Mouse (Mus musculus): ENCODE data around the gene Rimbp3. TPM values are rescaled to one million over a fixed set of nuclear protein-coding genes. Genes with fewer than 3 reads are reported as not detected.

The Rimbp3 gene
- polyA plus RNA-seq, 1 experiment from 2014 or later = 3.3 TPM

DNA sequence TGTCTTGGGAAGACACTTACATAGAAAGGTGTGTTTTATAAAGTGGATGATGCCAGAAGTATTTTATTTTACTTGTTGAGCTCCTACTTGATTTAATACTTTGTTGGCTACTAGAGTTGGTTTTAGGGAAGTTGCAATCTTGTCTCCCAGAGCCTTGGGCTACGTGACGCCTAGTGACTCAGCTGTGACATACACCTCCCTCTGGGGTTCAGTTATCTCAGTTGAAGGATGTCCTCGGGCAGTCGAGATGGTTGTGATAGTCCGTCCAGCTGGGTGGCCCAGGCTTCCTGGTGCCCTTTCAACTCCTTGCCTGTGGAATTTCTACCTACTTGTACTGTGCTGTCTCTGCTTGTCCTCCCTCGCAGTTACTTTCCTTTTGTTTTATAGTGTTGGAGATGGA is 40.7 kb downstream of the Rimbp3 start:
- Histone ChIP-seq H3K36me3 (replicated peaks) (no peaks in the 10 kb centered on the region), H3K9ac (no peak overlapping the region), H3K27me3 (replicated peaks) (no peaks in the 10 kb centered on the region), H3K4me2 (no peak overlapping the region), H3K4me3 (no peak overlapping the region), H3K4me1 (peaks cover 25% of the 10 kb centered on the region), H3K27ac (no peak overlapping the region), H3K9me3 (no peaks in the 10 kb centered on the region)
- ATAC-seq (replicated peaks) = no peak
- 83% methylated on average over 6 of the region's 6 CpGs for WGBS

DNA sequence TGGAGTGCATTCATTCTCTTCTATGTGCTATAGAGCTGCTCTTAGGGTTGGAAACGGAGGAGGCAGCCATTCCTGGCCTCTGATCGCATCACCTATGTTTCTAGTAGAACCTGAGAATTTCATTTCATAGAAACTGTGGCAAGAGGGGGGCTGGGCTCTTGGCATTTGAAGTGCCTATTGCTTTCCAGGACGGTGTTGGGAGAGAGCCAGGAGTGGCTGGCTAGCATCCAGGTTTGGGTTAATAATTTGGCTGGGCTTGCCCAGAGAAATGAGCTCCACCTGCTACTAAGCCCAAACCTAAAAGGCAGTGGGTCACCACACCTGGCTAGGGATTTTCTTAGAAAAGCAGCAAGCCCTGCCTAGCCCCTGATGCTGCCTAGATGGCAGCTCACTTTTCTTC is 43.1 kb downstream of the Rimbp3 start:
- H3K27ac ChIP-seq = no peak overlapping the region
- H3K36me3 ChIP-seq (replicated peaks) = no peaks in the 10 kb centered on the region
- H3K4me2 ChIP-seq = no peak overlapping the region
- no peaks in the 10 kb centered on the region for H3K27me3 ChIP-seq (replicated peaks)
- no peaks in the 10 kb centered on the region for H3K9me3 ChIP-seq
- 62% methylated on average over 3 of the region's 3 CpGs for WGBS
- no peak overlapping the region for H3K4me3 ChIP-seq
- H3K9ac ChIP-seq = no peak overlapping the region
- ATAC-seq (replicated peaks) = no peak
- H3K4me1 ChIP-seq = peaks cover 26% of the 10 kb centered on the region

DNA sequence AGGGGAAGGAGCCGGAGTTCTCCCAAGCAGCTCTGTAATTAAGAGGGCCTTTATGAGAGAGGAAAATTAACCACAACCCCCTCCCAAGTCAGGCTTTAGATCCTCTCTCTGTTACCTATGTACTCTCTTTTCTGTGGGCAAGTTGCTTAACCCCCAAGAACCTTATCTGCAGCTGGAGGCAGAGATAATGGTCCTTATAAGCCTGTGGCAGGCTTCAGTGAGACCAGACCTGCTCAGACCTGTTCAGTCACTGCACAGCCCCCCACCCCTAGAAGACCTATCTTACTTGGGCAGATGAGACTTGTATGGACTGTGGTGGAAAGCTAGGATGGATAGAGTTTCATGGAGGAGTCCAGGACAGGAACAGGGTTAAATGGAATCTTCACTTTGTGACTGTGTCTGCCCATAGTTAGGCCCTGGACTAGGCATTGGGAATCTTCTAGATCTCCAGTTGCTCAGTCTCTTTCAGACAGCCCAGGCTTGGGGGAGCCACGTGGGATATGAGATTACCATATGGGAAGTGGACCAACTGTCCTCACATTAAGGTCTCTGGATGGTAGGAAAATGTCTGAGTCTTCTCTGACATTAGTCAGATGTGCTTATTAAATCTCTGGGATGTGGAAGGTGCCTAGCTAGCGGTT is 43.8 kb downstream of the Rimbp3 start:
- Histone ChIP-seq H3K36me3 (replicated peaks) (0 out of 2 replicates have a peak, but pooled peaks cover 4% of the 10 kb centered on the region), H3K9me3 (no peaks in the 10 kb centered on the region), H3K4me1 (peaks cover 26% of the 10 kb centered on the region), H3K27ac (no peak overlapping the region), H3K4me2 (no peak overlapping the region), H3K4me3 (no peak overlapping the region), H3K9ac (no peak overlapping the region), H3K27me3 (replicated peaks) (no peaks in the 10 kb centered on the region)
- ATAC-seq (replicated peaks) = 0 out of 2 replicates have a peak, but pooled peaks have one; percentile 32
- WGBS = 80% methylated on average over 3 of the region's 3 CpGs

DNA sequence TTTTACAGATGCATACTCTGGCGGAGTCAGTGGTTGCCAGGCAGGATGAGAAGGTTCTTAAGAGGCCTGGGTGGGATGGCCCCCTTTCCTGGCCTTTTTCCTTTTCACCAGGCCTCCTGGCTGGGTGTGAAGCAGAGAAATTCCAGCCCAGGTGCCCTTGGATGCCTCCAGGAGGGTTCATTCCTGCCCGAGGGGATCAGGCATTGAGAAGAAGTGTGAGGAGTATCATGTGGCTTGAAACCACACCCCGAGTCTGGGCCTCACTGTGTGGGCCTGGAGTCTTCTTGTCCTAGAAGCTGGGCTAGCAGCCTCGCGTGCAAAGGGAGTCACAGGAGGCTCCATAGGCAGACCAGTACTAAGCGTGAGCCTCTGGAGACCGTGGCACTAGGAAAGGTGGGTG is 44.4 kb downstream of the Rimbp3 start:
- Histone ChIP-seq H3K4me1 (peaks cover 26% of the 10 kb centered on the region), H3K27me3 (replicated peaks) (no peaks in the 10 kb centered on the region), H3K9ac (no peak overlapping the region), H3K4me2 (no peak overlapping the region), H3K27ac (no peak overlapping the region), H3K4me3 (no peak overlapping the region), H3K36me3 (replicated peaks) (0 out of 2 replicates have a peak, but pooled peaks cover 10% of the 10 kb centered on the region), H3K9me3 (no peaks in the 10 kb centered on the region)
- WGBS = 69% methylated on average over 7 of the region's 7 CpGs
- ATAC-seq (replicated peaks) = no peak

DNA sequence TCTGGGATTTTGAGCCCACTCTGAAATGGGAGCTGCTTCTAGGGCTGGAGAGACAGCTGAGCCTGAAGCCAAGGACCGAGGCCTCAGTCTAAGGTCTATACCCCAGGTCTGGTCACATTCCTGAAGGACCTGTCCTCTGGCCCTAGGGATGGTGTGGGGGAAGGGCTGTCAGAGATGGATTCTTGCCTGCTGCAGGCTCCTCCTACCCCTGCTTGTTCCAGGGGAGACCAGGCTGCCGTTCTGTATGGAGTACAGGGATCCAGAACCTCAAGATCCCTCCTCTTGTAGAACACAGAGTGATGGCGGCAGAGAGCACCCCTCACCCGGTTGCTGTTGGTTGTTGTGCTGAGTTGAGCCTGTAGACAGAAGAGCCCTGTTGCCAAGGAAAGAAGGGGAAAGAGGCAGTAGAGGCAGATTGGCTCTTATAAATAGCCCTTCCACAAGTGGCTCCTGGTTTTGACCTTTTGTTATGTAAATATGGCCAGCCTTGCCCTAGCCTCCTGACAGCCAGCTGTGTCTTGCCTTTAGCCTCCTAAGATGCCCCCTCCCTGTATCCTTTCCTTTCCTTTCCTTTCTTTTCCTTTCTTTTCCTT is 45.7 kb downstream of the Rimbp3 start:
- Histone ChIP-seq H3K4me2 (no peak overlapping the region), H3K4me3 (no peak overlapping the region), H3K27me3 (replicated peaks) (no peaks in the 10 kb centered on the region), H3K4me1 (peaks cover 26% of the 10 kb centered on the region), H3K9ac (no peak overlapping the region), H3K36me3 (replicated peaks) (peaks cover 23% of the 10 kb centered on the region), H3K27ac (no peak overlapping the region), H3K9me3 (no peaks in the 10 kb centered on the region)
- 20% methylated on average over 4 of the region's 4 CpGs for WGBS
- ATAC-seq (replicated peaks) = no peak

DNA sequence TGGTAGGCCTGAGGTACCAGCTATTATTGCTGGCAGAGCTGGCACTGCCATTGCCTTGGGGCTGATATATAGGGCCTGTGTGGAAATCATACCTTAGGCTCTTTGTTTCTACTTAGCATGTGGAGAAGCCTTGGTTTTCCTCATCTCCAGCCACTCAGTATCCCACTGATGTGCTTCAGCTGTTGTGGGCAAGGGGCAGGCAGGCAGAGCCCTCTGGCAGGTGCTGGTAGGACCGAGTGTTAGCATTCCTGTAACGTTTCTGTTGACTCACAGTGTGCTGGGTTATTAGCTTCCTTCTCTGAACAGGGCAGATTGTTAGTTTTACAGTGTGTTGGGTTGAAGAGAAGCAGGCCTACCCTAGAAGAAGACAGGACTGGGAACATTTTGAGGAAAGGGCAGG is 46.9 kb downstream of the Rimbp3 start:
- Histone ChIP-seq H3K27ac (no peak overlapping the region), H3K4me3 (no peak overlapping the region), H3K9me3 (no peaks in the 10 kb centered on the region), H3K9ac (no peak overlapping the region), H3K27me3 (replicated peaks) (no peaks in the 10 kb centered on the region), H3K36me3 (replicated peaks) (peaks cover 28% of the 10 kb centered on the region), H3K4me2 (no peak overlapping the region), H3K4me1 (peaks cover 26% of the 10 kb centered on the region)
- no peak for ATAC-seq (replicated peaks)
- WGBS = 91% methylated on average over 2 of the region's 2 CpGs

DNA sequence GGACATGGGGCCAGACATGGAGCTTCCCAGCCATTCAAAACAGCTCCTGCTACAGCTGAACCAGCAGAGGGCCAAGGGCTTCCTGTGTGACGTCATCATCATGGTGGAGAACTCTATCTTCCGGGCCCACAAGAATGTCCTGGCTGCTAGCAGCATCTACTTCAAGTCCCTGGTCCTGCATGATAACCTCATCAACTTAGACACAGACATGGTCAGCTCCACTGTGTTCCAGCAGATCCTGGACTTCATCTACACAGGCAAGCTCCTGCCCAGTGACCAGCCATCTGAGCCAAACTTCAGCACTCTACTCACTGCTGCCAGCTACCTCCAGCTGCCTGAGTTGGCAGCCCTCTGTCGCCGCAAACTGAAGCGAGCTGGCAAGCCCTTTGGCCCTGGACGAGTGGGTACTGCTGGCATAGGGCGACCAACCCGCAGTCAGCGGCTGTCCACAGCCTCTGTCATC is 49.0 kb downstream of the Rimbp3 start:
- 93% methylated on average over 9 of the region's 9 CpGs for WGBS
- no peaks in the 10 kb centered on the region for H3K9me3 ChIP-seq
- peaks cover 15% of the 10 kb centered on the region for H3K4me1 ChIP-seq
- H3K4me3 ChIP-seq = no peak overlapping the region
- H3K27ac ChIP-seq = no peak overlapping the region
- H3K4me2 ChIP-seq = no peak overlapping the region
- no peak overlapping the region for H3K9ac ChIP-seq
- peaks cover 28% of the 10 kb centered on the region for H3K36me3 ChIP-seq (replicated peaks)
- peak; percentile 8; the same call in 1 of the 2 replicates for ATAC-seq (replicated peaks)
- no peaks in the 10 kb centered on the region for H3K27me3 ChIP-seq (replicated peaks)

DNA sequence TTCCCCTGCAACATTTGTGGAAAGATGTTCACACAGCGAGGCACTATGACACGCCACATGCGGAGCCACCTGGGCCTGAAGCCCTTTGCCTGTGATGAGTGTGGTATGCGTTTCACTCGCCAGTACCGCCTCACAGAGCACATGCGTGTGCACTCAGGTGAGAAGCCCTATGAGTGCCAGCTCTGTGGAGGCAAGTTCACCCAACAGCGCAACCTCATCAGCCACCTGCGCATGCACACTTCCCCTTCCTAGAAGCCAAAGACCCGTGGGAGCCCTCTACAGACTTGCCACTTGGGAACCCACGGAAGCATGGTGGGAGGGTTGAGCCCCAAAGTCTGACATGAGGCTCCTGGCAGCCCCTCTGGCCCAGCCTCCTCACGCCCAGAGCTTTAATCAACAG is 50.5 kb downstream of the Rimbp3 start:
- H3K4me2 ChIP-seq = no peak overlapping the region
- peaks cover 28% of the 10 kb centered on the region for H3K36me3 ChIP-seq (replicated peaks)
- no peak for ATAC-seq (replicated peaks)
- no peaks in the 10 kb centered on the region for H3K27me3 ChIP-seq (replicated peaks)
- WGBS = 93% methylated on average over 12 of the region's 12 CpGs
- no peak overlapping the region for H3K4me3 ChIP-seq
- H3K27ac ChIP-seq = no peak overlapping the region
- peaks cover 4% of the 10 kb centered on the region for H3K4me1 ChIP-seq
- no peak overlapping the region for H3K9ac ChIP-seq
- no peaks in the 10 kb centered on the region for H3K9me3 ChIP-seq

DNA sequence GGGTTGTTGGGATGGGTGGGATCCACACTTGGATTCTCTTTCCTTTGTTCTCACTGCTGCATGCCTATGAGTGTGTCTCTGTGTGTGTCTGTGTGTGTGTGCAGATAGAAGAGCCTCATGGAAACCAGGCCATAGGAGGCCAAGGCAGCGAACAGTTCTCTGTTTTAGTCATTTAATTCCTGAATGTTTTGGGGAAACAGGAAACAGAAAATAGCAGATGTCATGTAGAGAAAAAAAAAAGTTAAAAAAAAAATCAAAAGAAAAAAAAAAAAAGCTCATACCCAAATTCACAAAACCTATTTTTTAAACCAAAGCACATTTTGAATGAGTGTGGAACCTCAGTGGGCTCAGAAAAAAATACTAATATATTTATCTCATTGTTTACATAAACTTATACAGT is 52.9 kb downstream of the Rimbp3 start:
- Histone ChIP-seq H3K4me2 (no peak overlapping the region), H3K27ac (no peak overlapping the region), H3K9me3 (no peaks in the 10 kb centered on the region), H3K27me3 (replicated peaks) (no peaks in the 10 kb centered on the region), H3K4me1 (no peaks in the 10 kb centered on the region), H3K9ac (no peak overlapping the region), H3K36me3 (replicated peaks) (peaks cover 28% of the 10 kb centered on the region), H3K4me3 (no peak overlapping the region)
- ATAC-seq (replicated peaks) = no peak
- WGBS = 81% methylated on average over 1 of the region's 1 CpGs

Other genes starting within 250 kb of the Rimbp3 start
- gene Mapk1, start 225.2 kb upstream of the Rimbp3 start, polyA plus RNA-seq (2015; fragmentation: Nextera tagmentation; extraction: Ambion mirVana) = 180 and 182 TPM in 2 replicates
- 167 and 172 TPM in 2 replicates for gene Ypel1, start 138.9 kb upstream of the Rimbp3 start, polyA plus RNA-seq (2015; fragmentation: Nextera tagmentation; extraction: Ambion mirVana)
- gene Ppil2, start 97.3 kb upstream of the Rimbp3 start, polyA plus RNA-seq (2015; fragmentation: Nextera tagmentation; extraction: Ambion mirVana) = 146 and 156 TPM in 2 replicates
- 15.2 and 15.6 TPM in 2 replicates for gene 2610318N02Rik, start 83.4 kb upstream of the Rimbp3 start, polyA plus RNA-seq (2015; fragmentation: Nextera tagmentation; extraction: Ambion mirVana)
- gene Sdf2l1, start 76.2 kb upstream of the Rimbp3 start, polyA plus RNA-seq (2015; fragmentation: Nextera tagmentation; extraction: Ambion mirVana) = 29.8 and 32.7 TPM in 2 replicates
- gene Ydjc, start 64.0 kb upstream of the Rimbp3 start, polyA plus RNA-seq (2015; fragmentation: Nextera tagmentation; extraction: Ambion mirVana) = 37.3 and 43.7 TPM in 2 replicates
- gene Ccdc116, start 61.4 kb upstream of the Rimbp3 start, polyA plus RNA-seq (2015; fragmentation: Nextera tagmentation; extraction: Ambion mirVana) = 2.9 and 3.7 TPM in 2 replicates
- 262 and 275 TPM in 2 replicates for gene Ube2l3, start 6.0 kb upstream of the Rimbp3 start, polyA plus RNA-seq (2015; fragmentation: Nextera tagmentation; extraction: Ambion mirVana)
- 11.1 and 11.6 TPM in 2 replicates for gene Hic2, start 25.0 kb downstream of the Rimbp3 start, polyA plus RNA-seq (2015; fragmentation: Nextera tagmentation; extraction: Ambion mirVana)
- 63.2 and 67.6 TPM in 2 replicates for gene Tmem191c, start 67.5 kb downstream of the Rimbp3 start, polyA plus RNA-seq (2015; fragmentation: Nextera tagmentation; extraction: Ambion mirVana)
- gene Serpind1, start 122.8 kb downstream of the Rimbp3 start, polyA plus RNA-seq (2015; fragmentation: Nextera tagmentation; extraction: Ambion mirVana) = 5.8 and 6.0 TPM in 2 replicates
- 24.5 and 25.1 TPM in 2 replicates for gene Snap29, start 197.4 kb downstream of the Rimbp3 start, polyA plus RNA-seq (2015; fragmentation: Nextera tagmentation; extraction: Ambion mirVana)
- 68.4 and 77.8 TPM in 2 replicates for gene Pi4ka, start 197.7 kb downstream of the Rimbp3 start, polyA plus RNA-seq (2015; fragmentation: Nextera tagmentation; extraction: Ambion mirVana)
- 83.2 and 89.6 TPM in 2 replicates for gene Crkl, start 243.4 kb downstream of the Rimbp3 start, polyA plus RNA-seq (2015; fragmentation: Nextera tagmentation; extraction: Ambion mirVana)